Mouse (Mus musculus) heart, embryonic 13.5 days (tissue): Measurements from ENCODE around the gene Pkmyt1. TPM values are rescaled to one million over a fixed set of nuclear protein-coding genes. Genes with fewer than 3 reads are reported as not detected.

Source experiments
- ATAC-seq: fragments of 200-750 bp; cut with Nextera tagmentation; 2 replicates; pipeline ENCODE4 v1.8.0; 2017; ENCODE audit warnings: moderate TSS enrichment; ENCODE audit not compliant: insufficient number of reproducible peaks, low FRiP score, low TSS enrichment; ENCODE audit errors: extremely low read depth
- H3K27ac ChIP-seq: fragments of 300-500 bp; sonication (generic); replicated peaks from 2 replicates; pipeline ENCODE4 v1.5.1; 2015; ENCODE audit warnings: moderate library complexity, mild to moderate bottlenecking, inconsistent platforms
- H3K27me3 ChIP-seq: fragments of 300-500 bp; sonication (generic); replicated peaks from 2 replicates; pipeline ENCODE4 v1.6.1; 2015; ENCODE audit warnings: mild to moderate bottlenecking, inconsistent platforms
- H3K36me3 ChIP-seq: fragments of 300-500 bp; sonication (generic); 2 replicates; pipeline ENCODE4 v1.6.1; 2015; ENCODE audit warnings: mild to moderate bottlenecking, inconsistent platforms
- H3K4me1 ChIP-seq: fragments of 300-500 bp; sonication (generic); 2 replicates; pipeline ENCODE4 v1.6.1; 2015; ENCODE audit warnings: inconsistent platforms
- H3K4me2 ChIP-seq: fragments of 300-500 bp; sonication (generic); 2 replicates; pipeline ENCODE4 v1.6.1; 2015; ENCODE audit warnings: inconsistent platforms, mild to moderate bottlenecking, moderate library complexity
- H3K4me3 ChIP-seq: fragments of 300-500 bp; sonication (generic); 2 replicates; pipeline ENCODE4 v1.5.1; 2015; ENCODE audit warnings: moderate library complexity, mild to moderate bottlenecking, inconsistent platforms
- H3K9ac ChIP-seq: fragments of 300-500 bp; sonication (generic); 2 replicates; pipeline ENCODE4 v1.6.1; 2015; ENCODE audit warnings: inconsistent platforms, mild to moderate bottlenecking, moderate library complexity
- H3K9me3 ChIP-seq: fragments of 300-500 bp; sonication (generic); 2 replicates; pipeline ENCODE4 v1.6.1; 2016; ENCODE audit warnings: inconsistent platforms
- WGBS: fragments of 180-500 bp; shearing (Covaris S2); methylation state at CpG from one replicate; pipeline ENCODE4 v1.1.7; 2015; ENCODE audit warnings: mixed read lengths; 5-methylcytosine and 5-hydroxymethylcytosine counted together
- polyA plus RNA-seq: library from polyadenylated mRNA; unstranded; fragments of >200 nt; fragmentation: Nextera tagmentation; extraction: Ambion mirVana; gene quantifications from 2 replicates; pipeline ENCODE4 v1.2.1, GENCODE M21; 2015

The Pkmyt1 gene
- polyA plus RNA-seq, 1 experiment from 2014 or later, result 31.0 TPM

DNA sequence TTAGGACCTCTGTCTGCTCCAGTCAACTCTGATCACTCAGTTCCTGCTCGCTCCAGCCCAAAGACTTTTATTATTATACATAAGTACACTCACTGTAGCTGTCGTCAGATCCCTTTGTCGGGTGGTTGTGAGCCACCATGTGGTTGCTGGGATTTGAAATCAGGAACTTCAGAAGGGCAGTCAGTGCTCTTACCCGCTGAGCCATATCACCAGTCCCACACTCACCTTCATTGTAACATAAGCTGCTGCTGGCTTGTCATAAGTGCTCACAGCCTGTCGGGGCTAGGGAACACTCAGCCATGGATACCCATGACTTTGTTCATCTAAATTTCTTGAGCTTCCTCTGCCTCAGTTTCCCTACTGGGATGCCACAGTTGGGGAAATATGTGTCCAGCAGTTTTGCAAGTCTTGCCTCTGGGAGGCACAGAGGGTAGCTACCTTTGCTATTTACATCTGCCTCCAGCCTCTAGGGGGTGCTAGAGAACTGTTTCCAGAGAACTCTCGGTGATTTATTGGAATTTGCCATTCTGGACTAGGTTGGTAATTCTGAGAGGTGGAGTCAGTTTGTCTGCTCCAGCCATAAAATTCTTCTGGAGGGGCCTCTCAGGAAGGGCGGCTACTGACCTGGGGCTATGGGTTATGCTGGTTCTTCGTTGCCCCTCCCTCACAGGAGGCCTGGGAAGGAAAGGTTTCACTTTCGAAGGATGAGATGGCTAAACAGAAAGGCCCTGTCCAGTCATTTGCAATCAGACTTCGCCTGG is 22.7 kb downstream of the Pkmyt1 start:
- 32% methylated on average over 10 of the region's 10 CpGs for WGBS
- peak overlapping the region; percentile 65 for H3K9ac ChIP-seq

GRCm38 (mm10) chr17:23749400-23750191 is 23.5 kb downstream of the Pkmyt1 start:
- peak overlapping the region; percentile 65; the same call in 1 of the 2 replicates for H3K9ac ChIP-seq
- 79% methylated on average over 11 of the region's 11 CpGs for WGBS
- peaks cover 42% of the 10 kb centered on the region for H3K27me3 ChIP-seq
- peaks cover 34% of the 10 kb centered on the region for H3K36me3 ChIP-seq
- H3K9me3 ChIP-seq, result no peaks in the 10 kb centered on the region
- H3K4me1 ChIP-seq, result peaks cover 23% of the 10 kb centered on the region
- H3K4me3 ChIP-seq, result peak overlapping the region; percentile 40
- ATAC-seq, result no peak
- peak overlapping the region; percentile 60 for H3K4me2 ChIP-seq
- H3K27ac ChIP-seq, result no peak overlapping the region

More for the DNA sequence above, 22.7 kb downstream of the Pkmyt1 start:
- H3K27ac ChIP-seq, result no peak overlapping the region
- H3K9me3 ChIP-seq, result no peaks in the 10 kb centered on the region
- H3K36me3 ChIP-seq, result peaks cover 26% of the 10 kb centered on the region
- H3K4me3 ChIP-seq, result peak overlapping the region; percentile 40
- peaks cover 50% of the 10 kb centered on the region for H3K27me3 ChIP-seq
- H3K4me2 ChIP-seq, result peak overlapping the region; percentile 60
- peaks cover 25% of the 10 kb centered on the region for H3K4me1 ChIP-seq
- ATAC-seq, result no peak

GRCm38 (mm10) chr17:23755689-23756088 is 29.6 kb downstream of the Pkmyt1 start:
- no peak for ATAC-seq
- no peak overlapping the region for H3K4me2 ChIP-seq
- WGBS, result 83% methylated on average over 13 of the region's 13 CpGs
- no peak overlapping the region for H3K9ac ChIP-seq
- H3K27me3 ChIP-seq, result no peaks in the 10 kb centered on the region
- peaks cover 95% of the 10 kb centered on the region for H3K36me3 ChIP-seq
- no peak overlapping the region for H3K27ac ChIP-seq
- H3K4me3 ChIP-seq, result no peak overlapping the region
- no peaks in the 10 kb centered on the region for H3K4me1 ChIP-seq
- H3K9me3 ChIP-seq, result no peaks in the 10 kb centered on the region; the same call in 1 of the 2 replicates

DNA sequence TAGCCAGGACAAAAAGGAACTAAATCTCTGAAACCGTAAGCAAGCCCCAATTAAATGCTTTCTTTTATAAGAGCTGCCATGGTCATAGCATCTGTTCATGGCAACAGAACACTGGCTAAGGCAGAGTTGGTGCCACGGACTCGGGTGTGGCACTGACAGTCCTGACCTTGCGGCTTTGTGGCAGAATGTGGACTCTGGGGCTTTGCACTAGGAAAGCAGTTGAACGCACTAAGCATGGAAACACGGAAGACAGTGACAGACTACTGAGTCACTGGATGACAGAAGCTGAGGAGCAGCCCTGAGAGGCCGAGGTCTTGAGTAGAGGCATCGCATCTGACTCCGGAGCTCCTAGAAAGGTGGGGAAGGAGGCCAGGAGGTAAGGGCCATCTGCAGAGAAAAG is 31.4 kb downstream of the Pkmyt1 start:
- Histone ChIP-seq H3K9ac (no peak overlapping the region), H3K27ac (no peak overlapping the region), H3K27me3 (no peaks in the 10 kb centered on the region), H3K4me1 (no peaks in the 10 kb centered on the region), H3K9me3 (no peaks in the 10 kb centered on the region; the same call in 1 of the 2 replicates), H3K36me3 (peaks cover 100% of the 10 kb centered on the region), H3K4me3 (no peak overlapping the region), H3K4me2 (no peak overlapping the region)
- ATAC-seq, result no peak
- 90% methylated on average over 9 of the region's 9 CpGs for WGBS

- Histone ChIP-seq H3K4me2 (no peak overlapping the region), H3K36me3 (peaks cover 93% of the 10 kb centered on the region), H3K4me1 (no peaks in the 10 kb centered on the region), H3K27me3 (no peaks in the 10 kb centered on the region), H3K9me3 (no peaks in the 10 kb centered on the region; the same call in 1 of the 2 replicates), H3K4me3 (no peak overlapping the region), H3K9ac (no peak overlapping the region), H3K27ac (no peak overlapping the region)
- no peak for ATAC-seq
- WGBS, result 78% methylated on average over 8 of the region's 8 CpGs
Measured at GRCm38 (mm10) chr17:23758801-23759200, 32.7 kb downstream of the Pkmyt1 start.

DNA sequence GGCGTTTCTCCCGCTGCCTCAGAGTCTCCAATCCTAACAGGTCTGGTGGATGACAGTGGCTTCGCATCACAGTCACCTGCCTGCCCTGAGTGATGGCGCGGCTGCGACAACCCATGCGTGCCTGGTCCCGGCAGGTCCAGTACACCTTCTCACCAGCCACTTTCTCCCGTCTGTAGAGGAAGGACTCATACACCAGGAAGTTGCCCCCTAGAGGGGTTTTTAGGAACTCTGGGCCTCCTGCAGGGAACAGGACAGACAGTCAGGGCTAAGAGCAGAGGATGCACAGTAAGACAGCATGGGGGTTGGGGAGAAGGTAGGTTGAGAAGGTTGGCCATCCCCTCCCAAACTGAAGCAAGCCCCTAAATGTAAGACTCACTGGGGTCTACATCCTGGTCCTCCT is 34.1 kb downstream of the Pkmyt1 start:
- Histone ChIP-seq H3K4me2 (no peak overlapping the region), H3K4me1 (no peaks in the 10 kb centered on the region), H3K9ac (no peak overlapping the region), H3K36me3 (peaks cover 79% of the 10 kb centered on the region), H3K27me3 (no peaks in the 10 kb centered on the region), H3K9me3 (no peaks in the 10 kb centered on the region; the same call in 1 of the 2 replicates), H3K27ac (no peak overlapping the region), H3K4me3 (no peak overlapping the region)
- 86% methylated on average over 9 of the region's 9 CpGs for WGBS
- ATAC-seq, result no peak

DNA sequence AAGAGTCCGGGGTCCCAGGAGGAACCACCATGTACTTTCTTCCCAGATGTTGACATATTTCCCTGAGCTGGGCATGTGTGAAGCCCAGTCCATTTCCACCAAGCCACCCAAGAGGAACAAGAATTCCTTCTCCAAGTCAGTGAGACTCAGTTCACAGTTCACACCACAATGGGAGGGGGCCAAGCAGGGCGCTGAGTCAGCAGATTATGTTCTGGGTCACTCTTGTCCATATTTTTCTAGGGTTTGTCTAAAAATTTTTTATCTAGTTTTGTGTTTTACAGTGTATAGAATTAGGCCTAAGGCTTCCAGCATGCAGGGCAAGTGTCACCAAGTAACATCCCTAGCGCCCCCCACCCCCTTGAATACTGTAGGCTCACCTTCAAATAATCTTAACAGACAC is 35.0 kb downstream of the Pkmyt1 start:
- Histone ChIP-seq H3K27ac (no peak overlapping the region), H3K4me2 (no peak overlapping the region), H3K9me3 (no peaks in the 10 kb centered on the region; the same call in 1 of the 2 replicates), H3K36me3 (peaks cover 70% of the 10 kb centered on the region), H3K4me3 (no peak overlapping the region), H3K9ac (no peak overlapping the region), H3K4me1 (no peaks in the 10 kb centered on the region), H3K27me3 (no peaks in the 10 kb centered on the region)
- WGBS, result 88% methylated on average over 3 of the region's 3 CpGs
- no peak for ATAC-seq

DNA sequence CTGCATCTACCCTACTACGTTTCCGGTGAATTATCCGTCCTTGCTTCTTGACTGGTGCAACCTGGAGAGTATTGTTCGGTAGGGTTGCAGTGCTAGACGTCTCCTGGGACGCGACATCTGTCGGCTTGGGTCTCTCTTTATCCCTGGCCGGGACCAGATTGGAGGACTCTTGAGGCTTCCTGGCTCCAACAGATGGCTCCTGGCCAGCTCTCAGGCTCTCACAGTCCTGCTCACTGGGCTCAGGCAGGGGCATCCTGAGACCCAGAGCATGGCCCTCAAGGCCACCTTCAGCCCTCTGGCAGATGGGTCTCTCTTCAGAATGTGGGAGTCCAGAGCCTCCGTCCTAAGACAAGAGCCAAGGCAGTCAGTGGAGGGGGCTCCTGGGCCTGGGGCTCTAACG is 36.8 kb downstream of the Pkmyt1 start:
- 86% methylated on average over 11 of the region's 11 CpGs for WGBS
- H3K27ac ChIP-seq, result no peak overlapping the region
- H3K4me2 ChIP-seq, result no peak overlapping the region
- no peak overlapping the region for H3K4me3 ChIP-seq
- H3K9me3 ChIP-seq, result no peaks in the 10 kb centered on the region; the same call in 1 of the 2 replicates
- peaks cover 57% of the 10 kb centered on the region for H3K36me3 ChIP-seq
- no peak for ATAC-seq
- H3K27me3 ChIP-seq, result no peaks in the 10 kb centered on the region
- no peaks in the 10 kb centered on the region for H3K4me1 ChIP-seq
- no peak overlapping the region for H3K9ac ChIP-seq

DNA sequence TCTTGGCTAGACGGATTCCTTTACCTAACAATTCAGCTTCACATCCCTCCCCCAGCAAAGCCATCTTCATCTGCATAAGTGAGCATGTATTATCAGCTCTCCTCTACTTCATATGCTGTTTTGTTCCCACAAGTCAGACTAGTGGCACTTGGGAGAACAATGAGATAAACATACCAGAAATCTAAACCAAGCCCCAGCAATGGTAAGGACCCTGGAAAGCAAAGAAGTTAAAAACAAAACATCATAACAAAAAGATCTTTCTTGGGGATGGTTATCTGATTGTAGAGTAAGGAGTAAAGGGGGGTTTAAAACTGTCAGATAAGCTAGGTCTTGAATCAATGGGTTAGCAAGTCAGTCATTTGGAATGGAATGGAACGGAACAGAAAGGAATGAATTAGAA is 44.4 kb downstream of the Pkmyt1 start:
- Histone ChIP-seq H3K4me2 (peak overlapping the region; percentile 83), H3K27me3 (no peaks in the 10 kb centered on the region), H3K9ac (peak overlapping the region; percentile 98), H3K36me3 (peaks cover 8% of the 10 kb centered on the region; the same call in 1 of the 2 replicates), H3K4me3 (peak overlapping the region; percentile 94), H3K27ac (peak overlapping the region; percentile 87; the same call in 1 of the 2 replicates), H3K4me1 (peaks cover 15% of the 10 kb centered on the region), H3K9me3 (no peaks in the 10 kb centered on the region)
- 17% methylated on average over 2 of the region's 2 CpGs for WGBS
- ATAC-seq, result no peak

GRCm38 (mm10) chr17:23770896-23771283 is 44.8 kb downstream of the Pkmyt1 start:
- peaks cover 8% of the 10 kb centered on the region; the same call in 1 of the 2 replicates for H3K36me3 ChIP-seq
- H3K27me3 ChIP-seq, result no peaks in the 10 kb centered on the region
- H3K4me2 ChIP-seq, result peak overlapping the region; percentile 83
- peak overlapping the region; percentile 87 for H3K27ac ChIP-seq
- no peaks in the 10 kb centered on the region for H3K9me3 ChIP-seq
- ATAC-seq, result peak; percentile 34
- peak overlapping the region; percentile 98 for H3K9ac ChIP-seq
- H3K4me1 ChIP-seq, result peaks cover 15% of the 10 kb centered on the region
- 1% methylated on average over 19 of the region's 19 CpGs for WGBS
- H3K4me3 ChIP-seq, result peak overlapping the region; percentile 94
